Mouse (Mus musculus): Measurements from ENCODE around the gene Car8. TPM values are rescaled to one million over a fixed set of nuclear protein-coding genes. Genes with fewer than 3 reads are reported as not detected.
A peak's percentile ranks its signal among the peaks of the same experiment; 100 is the strongest.
"Not testable (repeated sequence)": the region's sequence is repeated elsewhere in the genome, so short reads cannot be mapped to it uniquely, and the experiment has no call there.

Car8 gene
- polyA plus RNA-seq, 1 experiment from 2014 or later, result 3.5 TPM

DNA sequence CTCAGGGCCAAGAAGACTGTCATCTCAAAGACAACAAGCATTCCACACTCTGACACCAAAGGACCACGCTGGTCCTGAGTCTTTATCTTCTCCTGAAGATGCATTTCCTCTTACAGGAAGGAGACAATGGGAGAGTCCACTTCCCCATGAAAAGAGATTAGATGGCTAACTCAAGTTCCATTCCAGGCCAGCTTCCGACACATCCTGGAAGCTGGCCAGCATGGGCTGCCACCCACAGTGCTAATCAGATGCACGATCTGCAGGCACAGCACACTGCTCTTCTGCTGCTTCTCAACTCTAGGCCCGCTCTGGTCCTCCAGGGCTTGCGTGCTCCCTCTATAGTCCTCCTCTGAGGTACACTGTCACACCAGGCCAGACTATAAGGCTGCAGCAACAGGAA, 40.8 kb downstream of the Car8 start:
- Histone ChIP-seq H3K27me3 (replicated peaks; ENCODE audit: control insufficient read depth, insufficient read depth, low read length) (no peaks in the 10 kb centered on the region), H3K4me2 (ENCODE audit: low read depth, low read length) (no peak overlapping the region), H3K4me1 (ENCODE audit: control insufficient read depth, insufficient read depth, low read length) (no peaks in the 10 kb centered on the region), H3K9me3 (ENCODE audit: control insufficient read depth, low read length) (no peaks in the 10 kb centered on the region), H3K36me3 (ENCODE audit: control insufficient read depth, insufficient read depth, low read length) (no peaks in the 10 kb centered on the region), H3K9ac (ENCODE audit: low read depth, low read length) (no peak overlapping the region), H3K27ac (replicated peaks; ENCODE audit: low read depth, low read length) (no peak overlapping the region), H3K4me3 (ENCODE audit: low read depth, low read length) (no peak overlapping the region)
- no peak for DNase-seq (ENCODE audit: low spot score)
- 68% methylated on average over 5 of the region's 5 CpGs for WGBS
- no peak for ATAC-seq (ENCODE audit: low read depth)

GRCm38 (mm10) chr4:8190441-8190840, 48.4 kb downstream of the Car8 start:
- WGBS, result 60% methylated on average over 4 of the region's 4 CpGs
- Histone ChIP-seq H3K36me3 (ENCODE audit: control insufficient read depth, insufficient read depth, low read length) (no peaks in the 10 kb centered on the region), H3K9ac (ENCODE audit: low read depth, low read length) (no peak overlapping the region), H3K9me3 (ENCODE audit: control insufficient read depth, low read length) (peaks cover 11% of the 10 kb centered on the region; the same call in 1 of the 2 replicates), H3K27ac (replicated peaks; ENCODE audit: low read depth, low read length) (no peak overlapping the region), H3K4me1 (ENCODE audit: control insufficient read depth, insufficient read depth, low read length) (no peaks in the 10 kb centered on the region), H3K4me2 (ENCODE audit: low read depth, low read length) (no peak overlapping the region), H3K27me3 (replicated peaks; ENCODE audit: control insufficient read depth, insufficient read depth, low read length) (no peaks in the 10 kb centered on the region), H3K4me3 (ENCODE audit: low read depth, low read length) (no peak overlapping the region)
- DNase-seq (ENCODE audit: low spot score) (no peak), ATAC-seq (ENCODE audit: low read depth) (no peak)

DNA sequence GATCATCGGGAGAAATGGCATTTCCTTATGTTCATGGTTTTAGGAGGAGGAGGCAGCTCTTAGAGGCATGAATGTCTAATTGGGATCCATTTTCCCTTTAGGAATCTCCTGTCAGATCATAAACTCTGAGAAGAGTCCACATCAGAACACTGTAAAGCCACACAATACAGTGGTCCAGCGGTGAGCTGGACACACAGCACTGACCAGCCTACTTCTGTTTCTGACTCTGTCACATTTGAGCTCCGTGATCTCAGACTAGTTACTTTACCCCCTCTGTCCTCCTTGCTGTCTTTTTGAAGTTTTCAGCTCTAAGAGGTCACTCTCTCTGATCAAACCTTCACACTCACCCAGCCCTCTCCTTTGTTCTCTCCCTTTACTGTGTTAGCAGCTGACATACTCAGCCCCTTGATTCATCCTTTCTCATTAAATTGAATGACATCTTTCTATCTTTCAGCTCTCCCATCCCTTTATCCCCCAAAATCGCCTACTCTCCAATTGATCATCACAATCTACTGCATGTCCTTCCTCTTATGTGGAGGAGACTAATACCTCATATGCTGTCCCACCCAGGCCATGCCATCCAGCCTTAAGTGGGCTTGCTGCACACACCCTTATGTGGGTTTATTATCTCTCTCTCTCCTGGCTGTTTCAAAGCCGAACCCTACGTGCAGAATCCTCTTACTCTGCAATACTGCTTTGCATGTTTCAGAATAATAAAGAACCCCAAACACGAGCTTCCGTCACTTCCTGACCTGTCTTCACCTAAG, 51.7 kb downstream of the Car8 start:
- ATAC-seq (ENCODE audit: low read depth) (no peak), DNase-seq (ENCODE audit: low spot score) (no peak)
- H3K4me1 ChIP-seq (ENCODE audit: control insufficient read depth, insufficient read depth, low read length), result no peaks in the 10 kb centered on the region
- peaks cover 11% of the 10 kb centered on the region; the same call in 1 of the 2 replicates for H3K9me3 ChIP-seq (ENCODE audit: control insufficient read depth, low read length)
- H3K27me3 ChIP-seq (replicated peaks; ENCODE audit: control insufficient read depth, insufficient read depth, low read length), result no peaks in the 10 kb centered on the region
- WGBS, result 75% methylated on average over 8 of the region's 8 CpGs
- no peak overlapping the region for H3K27ac ChIP-seq (replicated peaks; ENCODE audit: low read depth, low read length)
- H3K36me3 ChIP-seq (ENCODE audit: control insufficient read depth, insufficient read depth, low read length), result no peaks in the 10 kb centered on the region
- no peak overlapping the region for H3K4me3 ChIP-seq (ENCODE audit: low read depth, low read length)
- H3K9ac ChIP-seq (ENCODE audit: low read depth, low read length), result no peak overlapping the region
- H3K4me2 ChIP-seq (ENCODE audit: low read depth, low read length), result no peak overlapping the region

DNA sequence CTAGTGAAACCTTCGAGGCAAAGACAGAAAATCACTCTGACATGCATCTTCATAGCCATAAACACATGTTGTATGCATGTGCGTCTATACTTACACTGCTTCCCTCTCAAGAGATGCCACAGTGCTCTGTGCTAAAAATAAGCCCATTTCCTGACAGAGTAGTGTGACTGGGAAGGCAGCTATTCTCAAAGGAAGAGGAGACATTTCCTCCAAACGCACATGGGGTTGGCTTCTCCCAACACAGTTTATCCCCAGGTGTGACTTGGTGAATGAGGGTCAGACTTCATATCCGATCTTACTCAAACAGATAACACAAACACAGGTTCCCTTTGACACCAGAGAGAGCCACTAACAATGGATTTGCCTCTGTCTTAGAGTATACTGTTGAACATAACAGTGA, 58.3 kb downstream of the Car8 start:
- Histone ChIP-seq H3K4me3 (ENCODE audit: low read depth, low read length) (no peak overlapping the region), H3K9ac (ENCODE audit: low read depth, low read length) (no peak overlapping the region), H3K4me1 (ENCODE audit: control insufficient read depth, insufficient read depth, low read length) (no peaks in the 10 kb centered on the region), H3K9me3 (ENCODE audit: control insufficient read depth, low read length) (no peaks in the 10 kb centered on the region), H3K27me3 (replicated peaks; ENCODE audit: control insufficient read depth, insufficient read depth, low read length) (no peaks in the 10 kb centered on the region), H3K4me2 (ENCODE audit: low read depth, low read length) (no peak overlapping the region), H3K36me3 (ENCODE audit: control insufficient read depth, insufficient read depth, low read length) (no peaks in the 10 kb centered on the region), H3K27ac (replicated peaks; ENCODE audit: low read depth, low read length) (no peak overlapping the region)
- ATAC-seq (ENCODE audit: low read depth) (no peak), DNase-seq (ENCODE audit: low spot score) (peak; percentile 4)
- WGBS, result 69% methylated on average over 4 of the region's 4 CpGs

DNA sequence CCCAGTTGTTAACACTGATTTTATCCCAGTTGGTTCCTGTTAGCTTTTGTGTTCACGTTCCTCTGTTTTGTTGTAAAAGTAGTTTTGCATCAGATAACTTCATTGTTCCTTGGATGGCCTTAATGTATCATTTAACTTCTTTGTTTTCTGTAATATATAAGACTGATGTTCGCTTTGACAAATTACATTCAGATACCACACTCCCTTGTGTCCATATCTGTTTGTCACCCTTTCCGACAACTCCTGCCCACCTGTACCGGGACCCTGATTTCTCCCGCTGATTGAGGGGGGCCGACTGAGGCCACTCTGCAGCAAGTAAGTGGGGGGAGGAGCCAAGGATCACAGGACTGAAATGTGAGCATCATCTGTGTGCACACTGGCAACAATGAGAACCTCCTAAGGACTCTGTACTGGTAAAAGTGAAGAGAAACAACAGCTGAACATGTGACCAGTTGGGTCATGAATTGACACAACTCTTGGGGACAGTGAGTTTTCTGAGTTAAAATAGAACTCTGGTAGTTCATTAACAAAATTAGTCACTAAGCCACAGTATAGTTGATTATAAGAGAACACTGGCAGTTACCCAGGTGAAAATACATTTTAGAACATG, 84.1 kb downstream of the Car8 start:
- WGBS, result 71% methylated on average over 6 of the region's 6 CpGs
- ATAC-seq (ENCODE audit: low read depth), result no peak
- DNase-seq (ENCODE audit: low spot score), result no peak

DNA sequence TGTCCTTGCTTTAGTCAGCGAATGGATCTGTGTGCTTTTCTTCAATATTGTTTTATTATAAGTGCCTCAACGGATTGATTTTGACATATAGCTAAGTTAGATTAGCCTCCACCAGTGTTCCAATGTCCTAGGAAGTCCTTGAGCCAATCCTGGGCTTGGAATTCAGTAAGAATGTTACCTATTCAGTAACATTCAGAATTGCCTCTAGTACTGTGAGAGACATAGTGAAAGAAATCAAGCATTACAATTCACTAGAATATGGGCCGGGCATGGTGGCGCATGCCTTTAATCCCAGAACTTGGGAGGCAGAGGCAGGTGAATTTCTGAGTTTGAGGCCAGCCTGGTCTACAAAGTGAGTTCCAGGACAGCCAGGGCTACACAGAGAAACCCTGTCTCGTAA, 84.9 kb downstream of the Car8 start:
- H3K9ac ChIP-seq (ENCODE audit: low read depth, low read length); H3K4me1 ChIP-seq (ENCODE audit: control insufficient read depth, insufficient read depth, low read length); H3K4me3 ChIP-seq (ENCODE audit: low read depth, low read length); H3K36me3 ChIP-seq (ENCODE audit: control insufficient read depth, insufficient read depth, low read length); H3K27ac ChIP-seq (replicated peaks; ENCODE audit: low read depth, low read length); H3K4me2 ChIP-seq (ENCODE audit: low read depth, low read length); DNase-seq (ENCODE audit: low spot score); H3K9me3 ChIP-seq (ENCODE audit: control insufficient read depth, low read length); H3K27me3 ChIP-seq (replicated peaks; ENCODE audit: control insufficient read depth, insufficient read depth, low read length); ATAC-seq (ENCODE audit: low read depth): not testable (repeated sequence)
- WGBS, result 89% methylated on average over 5 of the region's 5 CpGs

More for the DNA sequence above, 84.1 kb downstream of the Car8 start:
- no peak overlapping the region for H3K4me2 ChIP-seq (ENCODE audit: low read depth, low read length)
- no peaks in the 10 kb centered on the region for H3K9me3 ChIP-seq (ENCODE audit: control insufficient read depth, low read length)
- no peaks in the 10 kb centered on the region for H3K4me1 ChIP-seq (ENCODE audit: control insufficient read depth, insufficient read depth, low read length)
- no peaks in the 10 kb centered on the region for H3K36me3 ChIP-seq (ENCODE audit: control insufficient read depth, insufficient read depth, low read length)
- H3K27me3 ChIP-seq (replicated peaks; ENCODE audit: control insufficient read depth, insufficient read depth, low read length), result no peaks in the 10 kb centered on the region
- H3K9ac ChIP-seq (ENCODE audit: low read depth, low read length), result no peak overlapping the region
- H3K4me3 ChIP-seq (ENCODE audit: low read depth, low read length), result no peak overlapping the region
- no peak overlapping the region for H3K27ac ChIP-seq (replicated peaks; ENCODE audit: low read depth, low read length)

- Histone ChIP-seq H3K4me2 (ENCODE audit: low read depth, low read length) (no peak overlapping the region), H3K9me3 (ENCODE audit: control insufficient read depth, low read length) (no peaks in the 10 kb centered on the region), H3K9ac (ENCODE audit: low read depth, low read length) (no peak overlapping the region), H3K36me3 (ENCODE audit: control insufficient read depth, insufficient read depth, low read length) (no peaks in the 10 kb centered on the region), H3K27ac (replicated peaks; ENCODE audit: low read depth, low read length) (no peak overlapping the region), H3K4me1 (ENCODE audit: control insufficient read depth, insufficient read depth, low read length) (no peaks in the 10 kb centered on the region), H3K4me3 (ENCODE audit: low read depth, low read length) (no peak overlapping the region), H3K27me3 (replicated peaks; ENCODE audit: control insufficient read depth, insufficient read depth, low read length) (no peaks in the 10 kb centered on the region)
- ATAC-seq (ENCODE audit: low read depth) (no peak), DNase-seq (ENCODE audit: low spot score) (no peak)
- 68% methylated on average over 2 of the region's 2 CpGs for WGBS
These were observed 101.4 kb downstream of the Car8 start for GRCm38 (mm10) chr4:8137403-8137802.

DNA sequence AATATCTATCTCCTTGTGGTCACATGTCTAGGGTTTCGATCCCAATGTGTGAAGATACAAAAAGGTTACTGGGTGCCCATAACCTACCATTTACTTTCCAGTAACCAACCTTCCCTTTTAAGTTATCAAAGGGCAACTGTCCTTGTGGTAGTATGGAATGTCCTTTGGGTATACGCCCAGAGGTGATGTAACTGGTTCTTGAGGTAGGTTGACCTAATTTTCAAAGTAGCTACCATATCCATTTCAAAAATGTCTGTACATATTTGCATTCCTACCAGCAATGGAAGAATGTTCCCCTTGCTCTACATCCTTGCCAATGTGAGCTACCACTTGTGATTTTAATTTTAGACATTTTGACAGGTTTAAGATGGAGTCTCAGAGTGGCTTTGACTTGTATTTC, 106.8 kb downstream of the Car8 start:
- H3K27me3 ChIP-seq (replicated peaks; ENCODE audit: control insufficient read depth, insufficient read depth, low read length), result no peaks in the 10 kb centered on the region
- no peaks in the 10 kb centered on the region for H3K36me3 ChIP-seq (ENCODE audit: control insufficient read depth, insufficient read depth, low read length)
- H3K9ac ChIP-seq (ENCODE audit: low read depth, low read length), result no peak overlapping the region
- DNase-seq (ENCODE audit: low spot score) (no peak), ATAC-seq (ENCODE audit: low read depth) (no peak)
- H3K4me1 ChIP-seq (ENCODE audit: control insufficient read depth, insufficient read depth, low read length), result no peaks in the 10 kb centered on the region
- no peak overlapping the region for H3K4me3 ChIP-seq (ENCODE audit: low read depth, low read length)
- no peaks in the 10 kb centered on the region for H3K9me3 ChIP-seq (ENCODE audit: control insufficient read depth, low read length)
- H3K27ac ChIP-seq (replicated peaks; ENCODE audit: low read depth, low read length), result no peak overlapping the region
- H3K4me2 ChIP-seq (ENCODE audit: low read depth, low read length), result no peak overlapping the region
- 95% methylated on average over 2 of the region's 2 CpGs for WGBS

DNA sequence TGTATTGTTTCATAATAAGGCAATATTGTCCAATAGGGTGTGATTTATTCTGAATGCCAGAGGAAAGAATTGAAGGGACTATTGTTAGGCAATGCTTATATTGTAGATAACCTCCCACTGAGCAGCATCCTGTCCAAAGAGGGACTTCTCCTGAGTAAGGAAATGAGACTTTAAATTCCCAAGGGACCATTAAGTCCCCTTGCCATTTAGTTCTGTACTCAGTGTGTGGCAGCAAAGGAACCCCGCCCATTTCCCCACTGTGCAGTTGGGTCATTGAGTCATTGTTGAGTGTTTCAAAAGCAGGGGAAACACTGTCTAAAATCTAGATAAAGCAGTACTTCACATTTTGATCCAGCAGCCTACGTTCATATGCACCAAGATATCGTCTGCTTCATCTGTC, 125.3 kb downstream of the Car8 start:
- H3K4me2 ChIP-seq (ENCODE audit: low read depth, low read length), result no peak overlapping the region
- no peak overlapping the region for H3K4me3 ChIP-seq (ENCODE audit: low read depth, low read length)
- no peak overlapping the region for H3K9ac ChIP-seq (ENCODE audit: low read depth, low read length)
- H3K4me1 ChIP-seq (ENCODE audit: control insufficient read depth, insufficient read depth, low read length), result no peaks in the 10 kb centered on the region
- no peaks in the 10 kb centered on the region for H3K27me3 ChIP-seq (replicated peaks; ENCODE audit: control insufficient read depth, insufficient read depth, low read length)
- DNase-seq (ENCODE audit: low spot score) (no peak), ATAC-seq (ENCODE audit: low read depth) (no peak)
- H3K9me3 ChIP-seq (ENCODE audit: control insufficient read depth, low read length), result no peaks in the 10 kb centered on the region
- H3K36me3 ChIP-seq (ENCODE audit: control insufficient read depth, insufficient read depth, low read length), result no peaks in the 10 kb centered on the region
- WGBS, result 86% methylated on average over 3 of the region's 3 CpGs
- no peak overlapping the region for H3K27ac ChIP-seq (replicated peaks; ENCODE audit: low read depth, low read length)

All from embryonic facial prominence, embryonic 14.5 days (tissue).